Mouse (Mus musculus) stomach, postnatal 0 days (tissue): Measurements from ENCODE around the gene Syngr1.

Experiments used
- CTCF ChIP-seq: IDR thresholded peaks from 2 replicates; pipeline ENCODE4 v1.5.1; 2016; ENCODE audit warnings: antibody characterized with exemption, low read depth, mild to moderate bottlenecking, moderate library complexity
- EP300 ChIP-seq: optimal IDR thresholded peaks from 2 replicates; pipeline ENCODE3; 2016; ENCODE audit warnings: antibody characterized with exemption

DNA sequence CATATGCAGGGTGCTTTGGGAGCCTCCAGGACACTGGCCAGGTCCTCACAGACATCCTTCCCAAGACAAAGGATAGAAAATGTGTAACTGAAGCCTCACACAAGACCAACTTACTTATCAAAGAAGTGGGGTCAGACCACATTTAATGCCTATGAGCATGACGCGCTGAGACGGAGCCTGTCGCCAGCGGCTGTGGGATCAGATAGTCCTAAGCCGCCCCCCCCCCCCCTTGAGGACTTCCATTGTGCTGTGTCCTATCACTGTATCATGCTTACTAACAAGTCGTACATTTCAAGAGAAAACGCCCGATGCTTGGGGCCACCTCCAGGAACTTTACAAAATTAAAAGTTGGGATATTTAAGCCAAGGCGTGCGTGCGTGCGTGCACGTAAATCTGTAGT is 56.0 kb downstream of the Syngr1 start:
- no peak for TF ChIP-seq CTCF
- TF ChIP-seq EP300 = no peak
